Mouse (Mus musculus) heart, embryonic 12.5 days (tissue): Measurements from ENCODE around the gene Myh3. TPM values are rescaled to one million over a fixed set of nuclear protein-coding genes. Genes with fewer than 3 reads are reported as not detected.

Experiments used
- ATAC-seq: fragments of 200-750 bp; cut with Nextera tagmentation; 2 replicates; pipeline ENCODE4 v1.8.0; 2017; ENCODE audit warnings: moderate TSS enrichment, moderate library complexity; ENCODE audit not compliant: insufficient number of reproducible peaks, low FRiP score
- H3K27ac ChIP-seq: fragments of 300-500 bp; sonication (generic); 2 replicates; pipeline ENCODE4 v1.5.1; 2016; ENCODE audit warnings: mild to moderate bottlenecking, moderate library complexity; ENCODE audit not compliant: poor library complexity, severe bottlenecking
- H3K27me3 ChIP-seq: fragments of 300-500 bp; sonication (generic); replicated peaks from 2 replicates; pipeline ENCODE4 v1.6.1; 2016; ENCODE audit warnings: mild to moderate bottlenecking, moderate library complexity
- H3K36me3 ChIP-seq: fragments of 300-500 bp; sonication (generic); 2 replicates; pipeline ENCODE4 v1.6.1; 2016; ENCODE audit warnings: mild to moderate bottlenecking, moderate library complexity
- H3K4me1 ChIP-seq: fragments of 300-500 bp; sonication (generic); replicated peaks from 2 replicates; pipeline ENCODE4 v1.6.1; 2016; ENCODE audit warnings: mild to moderate bottlenecking
- H3K4me2 ChIP-seq: fragments of 300-500 bp; sonication (generic); 2 replicates; pipeline ENCODE4 v1.6.1; 2016; ENCODE audit warnings: mild to moderate bottlenecking, moderate library complexity
- H3K4me3 ChIP-seq: fragments of 300-500 bp; sonication (generic); 2 replicates; pipeline ENCODE4 v1.5.1; 2016; ENCODE audit warnings: mild to moderate bottlenecking
- H3K9ac ChIP-seq: fragments of 300-500 bp; sonication (generic); 2 replicates; pipeline ENCODE4 v1.6.1; 2016; ENCODE audit warnings: mild to moderate bottlenecking, moderate library complexity
- H3K9me3 ChIP-seq: fragments of 300-500 bp; sonication (generic); replicated peaks from 2 replicates; pipeline ENCODE4 v1.6.1; 2016; ENCODE audit warnings: mild to moderate bottlenecking, moderate library complexity
- WGBS: fragments of 180-500 bp; shearing (Covaris S2); methylation state at CpG from one replicate; pipeline ENCODE4 v1.1.7; 2016; 5-methylcytosine and 5-hydroxymethylcytosine counted together
- polyA plus RNA-seq: library from polyadenylated mRNA; unstranded; fragments of >200 nt; fragmentation: Nextera tagmentation; extraction: Ambion mirVana; gene quantifications from 2 replicates; pipeline ENCODE4 v1.2.1, GENCODE M21; 2016

The Myh3 gene
- polyA plus RNA-seq, 1 experiment from 2014 or later: 0.47 TPM

- Histone ChIP-seq H3K9ac (no peak overlapping the region), H3K36me3 (no peaks in the 10 kb centered on the region), H3K9me3 (no peaks in the 10 kb centered on the region), H3K27me3 (peaks cover 9% of the 10 kb centered on the region), H3K4me1 (peaks cover 22% of the 10 kb centered on the region), H3K4me2 (no peak overlapping the region), H3K4me3 (no peak overlapping the region), H3K27ac (peak overlapping the region; percentile 34; the same call in 1 of the 2 replicates)
- ATAC-seq: no peak
- 38% methylated on average over 11 of the region's 11 CpGs for WGBS
Observed at GRCm38 (mm10) chr11:67104714-67105113, 26.6 kb downstream of the Myh3 start.

GRCm38 (mm10) chr11:67105689-67106088, 27.6 kb downstream of the Myh3 start:
- Histone ChIP-seq H3K4me1 (peaks cover 22% of the 10 kb centered on the region), H3K27me3 (0 out of 2 replicates have a peak, but pooled peaks cover 3% of the 10 kb centered on the region), H3K4me2 (no peak overlapping the region), H3K27ac (peak overlapping the region; percentile 18; the same call in 1 of the 2 replicates), H3K9me3 (no peaks in the 10 kb centered on the region), H3K4me3 (no peak overlapping the region), H3K9ac (peak overlapping the region; percentile 26; the same call in 1 of the 2 replicates), H3K36me3 (no peaks in the 10 kb centered on the region)
- WGBS: 34% methylated on average over 4 of the region's 4 CpGs
- no peak for ATAC-seq

GRCm38 (mm10) chr11:67106973-67107372, 28.9 kb downstream of the Myh3 start:
- peaks cover 22% of the 10 kb centered on the region for H3K4me1 ChIP-seq
- H3K9me3 ChIP-seq: no peaks in the 10 kb centered on the region
- no peak overlapping the region for H3K27ac ChIP-seq
- no peak overlapping the region for H3K4me3 ChIP-seq
- no peak overlapping the region for H3K4me2 ChIP-seq
- 84% methylated on average over 10 of the region's 10 CpGs for WGBS
- no peaks in the 10 kb centered on the region for H3K27me3 ChIP-seq
- no peaks in the 10 kb centered on the region for H3K36me3 ChIP-seq
- H3K9ac ChIP-seq: no peak overlapping the region
- no peak for ATAC-seq

GRCm38 (mm10) chr11:67110168-67110948, 32.3 kb downstream of the Myh3 start:
- no peak for ATAC-seq
- Histone ChIP-seq H3K9me3 (no peaks in the 10 kb centered on the region), H3K4me2 (no peak overlapping the region), H3K36me3 (no peaks in the 10 kb centered on the region), H3K4me3 (no peak overlapping the region), H3K9ac (no peak overlapping the region), H3K4me1 (peaks cover 15% of the 10 kb centered on the region), H3K27me3 (no peaks in the 10 kb centered on the region), H3K27ac (no peak overlapping the region)
- WGBS: 33% methylated on average over 5 of the region's 5 CpGs

GRCm38 (mm10) chr11:67112019-67112850, 34.1 kb downstream of the Myh3 start:
- H3K36me3 ChIP-seq: no peaks in the 10 kb centered on the region
- H3K27me3 ChIP-seq: no peaks in the 10 kb centered on the region
- H3K9ac ChIP-seq: no peak overlapping the region
- H3K27ac ChIP-seq: no peak overlapping the region
- no peak overlapping the region for H3K4me2 ChIP-seq
- no peaks in the 10 kb centered on the region for H3K9me3 ChIP-seq
- 25% methylated on average over 11 of the region's 11 CpGs for WGBS
- no peaks in the 10 kb centered on the region for H3K4me1 ChIP-seq
- H3K4me3 ChIP-seq: no peak overlapping the region
- ATAC-seq: no peak

- no peak overlapping the region for H3K27ac ChIP-seq
- ATAC-seq: no peak
- no peaks in the 10 kb centered on the region for H3K36me3 ChIP-seq
- WGBS: 40% methylated on average over 11 of the region's 11 CpGs
- H3K4me2 ChIP-seq: no peak overlapping the region
- H3K4me3 ChIP-seq: no peak overlapping the region
- H3K9me3 ChIP-seq: no peaks in the 10 kb centered on the region
- H3K4me1 ChIP-seq: no peaks in the 10 kb centered on the region
- H3K9ac ChIP-seq: no peak overlapping the region
- no peaks in the 10 kb centered on the region for H3K27me3 ChIP-seq
Observed at GRCm38 (mm10) chr11:67112851-67113202, 34.7 kb downstream of the Myh3 start.

- Histone ChIP-seq H3K27ac (no peak overlapping the region), H3K9ac (no peak overlapping the region), H3K4me1 (no peaks in the 10 kb centered on the region), H3K36me3 (no peaks in the 10 kb centered on the region), H3K4me3 (no peak overlapping the region), H3K4me2 (no peak overlapping the region), H3K9me3 (no peaks in the 10 kb centered on the region), H3K27me3 (no peaks in the 10 kb centered on the region)
- 84% methylated on average over 6 of the region's 6 CpGs for WGBS
- no peak for ATAC-seq
Observed at GRCm38 (mm10) chr11:67113381-67113780, 35.3 kb downstream of the Myh3 start.

- Histone ChIP-seq H3K9ac (no peak overlapping the region), H3K4me3 (no peak overlapping the region), H3K4me2 (no peak overlapping the region), H3K27me3 (no peaks in the 10 kb centered on the region), H3K9me3 (no peaks in the 10 kb centered on the region), H3K4me1 (no peaks in the 10 kb centered on the region), H3K27ac (no peak overlapping the region), H3K36me3 (no peaks in the 10 kb centered on the region)
- 86% methylated on average over 5 of the region's 5 CpGs for WGBS
- ATAC-seq: no peak
Observed at GRCm38 (mm10) chr11:67114261-67114660, 36.2 kb downstream of the Myh3 start.

- no peak overlapping the region for H3K4me2 ChIP-seq
- no peaks in the 10 kb centered on the region for H3K36me3 ChIP-seq
- H3K27me3 ChIP-seq: no peaks in the 10 kb centered on the region
- 84% methylated on average over 12 of the region's 12 CpGs for WGBS
- no peak for ATAC-seq
- no peak overlapping the region for H3K9ac ChIP-seq
- H3K9me3 ChIP-seq: no peaks in the 10 kb centered on the region
- H3K27ac ChIP-seq: no peak overlapping the region
- no peak overlapping the region for H3K4me3 ChIP-seq
- no peaks in the 10 kb centered on the region for H3K4me1 ChIP-seq
Observed at GRCm38 (mm10) chr11:67114901-67115300, 36.8 kb downstream of the Myh3 start.

- Histone ChIP-seq H3K27me3 (no peaks in the 10 kb centered on the region), H3K27ac (no peak overlapping the region), H3K9ac (no peak overlapping the region), H3K4me1 (no peaks in the 10 kb centered on the region), H3K4me2 (no peak overlapping the region), H3K9me3 (no peaks in the 10 kb centered on the region), H3K4me3 (no peak overlapping the region), H3K36me3 (no peaks in the 10 kb centered on the region)
- ATAC-seq: no peak
- WGBS: 75% methylated on average over 5 of the region's 5 CpGs
Observed at GRCm38 (mm10) chr11:67116725-67117124, 38.6 kb downstream of the Myh3 start.

GRCm38 (mm10) chr11:67119539-67120070, 41.5 kb downstream of the Myh3 start:
- Histone ChIP-seq H3K27me3 (no peaks in the 10 kb centered on the region), H3K9me3 (no peaks in the 10 kb centered on the region), H3K27ac (no peak overlapping the region), H3K9ac (no peak overlapping the region), H3K4me2 (no peak overlapping the region), H3K36me3 (no peaks in the 10 kb centered on the region), H3K4me1 (no peaks in the 10 kb centered on the region), H3K4me3 (no peak overlapping the region)
- WGBS: 40% methylated on average over 4 of the region's 4 CpGs
- no peak for ATAC-seq
